Mouse (Mus musculus) CH12.LX (cell line): Measurements from ENCODE around the gene Zcchc24. TPM values are rescaled to one million over a fixed set of nuclear protein-coding genes. Genes with fewer than 3 reads are reported as not detected.

ENCODE experiments used
- DNase-seq: peaks from one replicate; pipeline ENCODE4 v3.0.0-alpha.2; 2013; ENCODE audit errors: extremely low read depth
- H3K27ac ChIP-seq: 2 replicates; pipeline ENCODE4 v1.5.1; 2012; ENCODE audit warnings: low read depth, mild to moderate bottlenecking, control low read depth, moderate library complexity; ENCODE audit not compliant: insufficient read depth
- H3K27me3 ChIP-seq: replicated peaks from 2 replicates; pipeline ENCODE3; 2012; ENCODE audit warnings: inconsistent platforms
- H3K36me3 ChIP-seq, 2 experiments: replicated peaks in 1 of 2; 2 replicates each; pipeline versions ENCODE3 to v1.6.1; 2012; ENCODE audit warnings: inconsistent platforms in 1 of 2, low read length in 1 of 2, mild to moderate bottlenecking in 1 of 2, mixed read lengths in 1 of 2, moderate library complexity in 1 of 2; ENCODE audit not compliant: control insufficient read depth in 1 of 2, insufficient read depth in 1 of 2
- H3K4me1 ChIP-seq, 2 experiments: 2 replicates each; pipeline ENCODE4 v1.6.1; 2012; ENCODE audit warnings: inconsistent platforms in 1 of 2, moderate library complexity in 1 of 2; ENCODE audit not compliant: insufficient read depth in 2 of 2, control insufficient read depth in 1 of 2
- H3K4me2 ChIP-seq: 2 replicates; pipeline ENCODE4 v1.6.1; 2012; ENCODE audit warnings: low read depth, mild to moderate bottlenecking, control low read depth; ENCODE audit not compliant: poor library complexity, insufficient read depth, severe bottlenecking
- H3K4me3 ChIP-seq, 3 experiments: fragments of 150-350 bp in 1 of 3; sonication (generic) in 1 of 3; replicated peaks in 1 of 3; 2 replicates each; pipeline versions ENCODE3 to v1.5.1; 2011 to 2012; ENCODE audit warnings: low read depth in 2 of 3, low read length in 2 of 3, mild to moderate bottlenecking in 2 of 3, moderate library complexity in 2 of 3, control low read depth in 1 of 3, improper control_type of control experiment in 1 of 3, inconsistent platforms in 1 of 3, mixed read lengths in 1 of 3; ENCODE audit not compliant: poor library complexity in 1 of 3
- H3K79me2 ChIP-seq: replicated peaks from 2 replicates; pipeline ENCODE4 v1.6.1; 2012; ENCODE audit warnings: mild to moderate bottlenecking, moderate library complexity; ENCODE audit not compliant: control insufficient read depth, poor library complexity, insufficient read depth, severe bottlenecking; ENCODE audit errors: extremely low read depth
- H3K9ac ChIP-seq: 2 replicates; pipeline ENCODE4 v1.6.1; 2012; ENCODE audit warnings: low read depth, mild to moderate bottlenecking, control low read depth, moderate library complexity; ENCODE audit not compliant: insufficient read depth
- H3K9me3 ChIP-seq: replicated peaks from 2 replicates; pipeline ENCODE3; 2012; ENCODE audit warnings: low read length, inconsistent platforms, mixed read lengths
- BHLHE40 ChIP-seq: IDR thresholded peaks from 2 replicates; pipeline ENCODE4 v1.6.1; 2011; ENCODE audit warnings: mild to moderate bottlenecking, low read depth, low read length, improper control_type of control experiment
- CTCF ChIP-seq, 2 experiments: IDR thresholded peaks in 1 of 2; conservative IDR thresholded peaks in 1 of 2; 2 replicates each; pipeline ENCODE4 v1.5.1; 2011 to 2012; ENCODE audit warnings: low read depth in 2 of 2, low read length in 2 of 2, improper control_type of control experiment in 1 of 2, inconsistent platforms in 1 of 2, mild to moderate bottlenecking in 1 of 2, moderate library complexity in 1 of 2
- E2F4 ChIP-seq: IDR thresholded peaks from 2 replicates; pipeline ENCODE4 v1.6.1; 2011; ENCODE audit warnings: low read depth, low read length, improper control_type of control experiment; ENCODE audit not compliant: insufficient replicate concordance
- EP300 ChIP-seq: IDR thresholded peaks from 2 replicates; pipeline ENCODE4 v1.6.1; 2011; ENCODE audit warnings: low read length, improper control_type of control experiment
- HCFC1 ChIP-seq: IDR thresholded peaks from 2 replicates; pipeline ENCODE4 v1.6.1; 2012; ENCODE audit warnings: low read depth, mild to moderate bottlenecking, inconsistent platforms, low read length, improper control_type of control experiment
- IRF4 ChIP-seq: IDR thresholded peaks from 2 replicates; pipeline ENCODE4 v1.6.1; 2014; ENCODE audit warnings: low read depth, mild to moderate bottlenecking, inconsistent platforms, low read length, improper control_type of control experiment
- KAT2A ChIP-seq: IDR thresholded peaks from 2 replicates; pipeline ENCODE4 v1.6.1; 2012; ENCODE audit warnings: low read length, improper control_type of control experiment, inconsistent platforms; ENCODE audit not compliant: insufficient replicate concordance
- MAFK ChIP-seq: IDR thresholded peaks from 2 replicates; pipeline ENCODE4 v1.6.1; 2011; ENCODE audit warnings: low read length, improper control_type of control experiment; ENCODE audit not compliant: insufficient replicate concordance
- MXI1 ChIP-seq: IDR thresholded peaks from 2 replicates; pipeline ENCODE4 v1.6.1; 2011; ENCODE audit warnings: mild to moderate bottlenecking, low read depth, low read length, improper control_type of control experiment
- NELFE ChIP-seq: IDR thresholded peaks from 2 replicates; pipeline ENCODE4 v1.6.1; 2011; ENCODE audit warnings: low read depth, low read length, improper control_type of control experiment
- NRF1 ChIP-seq: IDR thresholded peaks from 2 replicates; pipeline ENCODE4 v1.6.1; 2014; ENCODE audit warnings: low read depth, mild to moderate bottlenecking, inconsistent platforms, low read length, improper control_type of control experiment, moderate library complexity
- POLR2AphosphoS2 ChIP-seq: IDR thresholded peaks from 2 replicates; pipeline ENCODE4 v1.6.1; 2011; ENCODE audit warnings: low read depth, low read length, improper control_type of control experiment
- RAD21 ChIP-seq: IDR thresholded peaks from 2 replicates; pipeline ENCODE4 v1.6.1; 2011; ENCODE audit warnings: low read depth, mild to moderate bottlenecking, low read length, improper control_type of control experiment, moderate library complexity
- SIN3A ChIP-seq: IDR thresholded peaks from 2 replicates; pipeline ENCODE4 v1.6.1; 2012; ENCODE audit warnings: low read length, improper control_type of control experiment, inconsistent platforms
- SMC3 ChIP-seq: IDR thresholded peaks from 2 replicates; pipeline ENCODE4 v1.6.1; 2011; ENCODE audit warnings: low read depth, low read length, improper control_type of control experiment
- TBP ChIP-seq: conservative IDR thresholded peaks from 2 replicates; pipeline ENCODE4 v1.6.1; 2011; ENCODE audit warnings: low read depth, low read length, improper control_type of control experiment
- TCF12 ChIP-seq: IDR thresholded peaks from 2 replicates; pipeline ENCODE4 v1.6.1; 2014; ENCODE audit warnings: low read depth, mild to moderate bottlenecking, inconsistent platforms, low read length, improper control_type of control experiment
- UBTF ChIP-seq: IDR thresholded peaks from 2 replicates; pipeline ENCODE4 v1.6.1; 2012; ENCODE audit warnings: low read depth, mild to moderate bottlenecking, inconsistent platforms, low read length, improper control_type of control experiment, moderate library complexity
- USF1 ChIP-seq: IDR thresholded peaks from 2 replicates; pipeline ENCODE4 v1.6.1; 2014; ENCODE audit warnings: low read depth, mild to moderate bottlenecking, inconsistent platforms, low read length, improper control_type of control experiment
- USF2 ChIP-seq: conservative IDR thresholded peaks from 2 replicates; pipeline ENCODE4 v1.6.1; 2011; ENCODE audit warnings: low read depth, low read length, improper control_type of control experiment
- ZC3H11A ChIP-seq: IDR thresholded peaks from 2 replicates; pipeline ENCODE4 v1.6.1; 2012; ENCODE audit warnings: low read depth, mild to moderate bottlenecking, inconsistent platforms, low read length, improper control_type of control experiment
- ZKSCAN1 ChIP-seq: IDR thresholded peaks from 2 replicates; pipeline ENCODE4 v1.6.1; 2012; ENCODE audit warnings: low read depth, inconsistent platforms, low read length, improper control_type of control experiment, borderline replicate concordance
- ZMIZ1 ChIP-seq: IDR thresholded peaks from 2 replicates; pipeline ENCODE4 v1.6.1; 2012; ENCODE audit warnings: low read depth, mild to moderate bottlenecking, inconsistent platforms, low read length, improper control_type of control experiment
- dilution Hi-C: fragments of 300-500 bp; cut with MboI; formaldehyde crosslinking; loops from 2 replicates; pipeline ENCODE4 v1.14.3; 2020; ENCODE audit warnings: low sequenced_read_pairs; ENCODE audit not compliant: extremely low pct_unique_long_range_greater_than_20kb, extremely low pct_ligation_motif_present
- in situ Hi-C: fragments of 300-500 bp; cut with MboI; formaldehyde crosslinking; loops from 3 replicates; pipeline ENCODE4 v1.14.3; 2019; ENCODE audit warnings: low sequenced_read_pairs, low pct_ligation_motif_present, low pct_unique_long_range_greater_than_20kb, mixed read lengths
- polyA plus RNA-seq: library from polyadenylated mRNA; unstranded; fragments of >175 nt; gene quantifications from 2 replicates; pipeline ENCODE4 v1.2.1, GENCODE M21; 2012; ENCODE audit warnings: low read depth; ENCODE audit not compliant: insufficient read length
- total RNA-seq, 2 experiments: library from RNA; depleted of rRNA; stranded (reverse); fragments of 300-350 nt in 1 of 2; fragments of >200 nt in 1 of 2; gene quantifications; 2 replicates each; pipeline ENCODE4 v1.2.3; 2012 to 2014

Zcchc24 gene
- total and polyA plus RNA-seq, 3 experiments: 0.05 to 0.44 (median 0.08) TPM

DNA sequence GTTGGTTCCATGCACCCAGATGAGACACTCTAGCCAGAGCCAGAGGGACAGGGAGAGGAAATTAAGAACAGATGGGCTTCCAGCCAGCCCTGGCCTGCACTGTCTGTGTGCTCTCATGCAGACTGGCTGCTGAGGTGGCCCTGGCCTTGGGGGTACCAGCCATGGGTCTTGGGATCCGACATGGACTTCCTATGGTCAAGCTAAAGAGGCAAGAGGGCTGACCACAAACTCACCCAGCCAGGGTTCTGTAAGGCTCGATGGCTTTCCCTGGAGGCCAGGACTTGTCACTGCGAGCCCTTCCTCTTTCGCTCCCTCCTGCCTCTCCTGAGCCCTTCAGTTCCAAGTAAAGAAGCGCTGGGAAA is 41.7 kb downstream of the Zcchc24 start:
- Histone ChIP-seq H3K27me3 (no peaks in the 10 kb centered on the region), H3K27ac (no peak overlapping the region), H3K4me3 (no peak overlapping the region), H3K9me3 (no peaks in the 10 kb centered on the region), H3K4me2 (no peak overlapping the region), H3K36me3 (no peaks in the 10 kb centered on the region), H3K9ac (no peak overlapping the region), H3K4me1 (peaks cover 0 to 17% of the 10 kb centered on the region in 2 experiments; a peak in 2 of 4 replicates), H3K79me2 (no peaks in the 10 kb centered on the region)
- in situ Hi-C loops: no loop called here
- TF ChIP-seq BHLHE40: no peak
- no peak for TF ChIP-seq IRF4
- dilution Hi-C loops: no loop called here
- no peak for DNase-seq

GRCm38 (mm10) chr14:25726226-25727148 is 42.4 kb downstream of the Zcchc24 start:
- peak; percentile 55 for DNase-seq
- Histone ChIP-seq H3K9ac (no peak overlapping the region), H3K9me3 (no peaks in the 10 kb centered on the region), H3K36me3 (no peaks in the 10 kb centered on the region), H3K4me3 (no peak overlapping the region), H3K79me2 (no peaks in the 10 kb centered on the region), H3K27me3 (no peaks in the 10 kb centered on the region), H3K4me1 (peaks cover 0 to 20% of the 10 kb centered on the region in 2 experiments; a peak in 2 of 4 replicates), H3K27ac (no peak overlapping the region), H3K4me2 (no peak overlapping the region)
- TF ChIP-seq CTCF (conservative IDR thresholded peaks at IDR 0.05 in 1 of 2, IDR thresholded peaks at IDR 0.05 in 1 of 2; ENCODE audit: low read depth in 2 of 2, low read length in 2 of 2) (peak; percentile 87 to 95), RAD21 (peak; percentile 54), USF1 (no peak), ZKSCAN1 (no peak), SMC3 (peak; percentile 93)
- in situ Hi-C loops (no loop called here), dilution Hi-C loops (no loop called here)

DNA sequence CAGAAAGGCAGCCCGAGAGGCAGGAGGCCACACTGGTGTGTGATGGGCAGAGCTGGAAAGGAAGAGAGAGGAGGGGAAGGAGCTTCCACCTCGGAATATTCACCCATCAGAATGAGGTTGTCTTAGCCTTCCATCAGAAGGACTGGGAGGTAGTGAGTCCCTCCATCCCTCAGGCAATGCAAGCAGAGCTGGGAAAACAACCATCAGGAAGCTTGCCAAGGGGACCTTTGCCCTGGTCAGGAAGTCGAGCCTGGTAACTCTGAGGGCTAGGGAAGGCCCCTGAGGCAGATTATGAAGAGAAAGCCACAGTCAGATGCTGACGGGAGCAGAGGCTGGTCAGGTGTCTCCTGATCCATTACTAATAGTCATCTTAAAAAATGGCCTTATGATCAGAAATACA is 43.1 kb downstream of the Zcchc24 start:
- no peak for TF ChIP-seq TCF12
- TF ChIP-seq UBTF: no peak
- TF ChIP-seq NELFE: no peak
- no peak for TF ChIP-seq HCFC1
- TF ChIP-seq NRF1: no peak
- no peak for TF ChIP-seq SIN3A
- TF ChIP-seq ZKSCAN1: no peak
- no peak for TF ChIP-seq ZC3H11A
- TF ChIP-seq ZMIZ1: no peak
- no peak for TF ChIP-seq EP300
- no peak for TF ChIP-seq POLR2AphosphoS2
- TF ChIP-seq USF2: no peak
- no peak for TF ChIP-seq RAD21
- no peak for TF ChIP-seq BHLHE40
- TF ChIP-seq TBP: no peak
- TF ChIP-seq IRF4: no peak
- TF ChIP-seq E2F4: no peak
- no peak for TF ChIP-seq KAT2A
- no peak for TF ChIP-seq MXI1
- TF ChIP-seq MAFK: no peak
- no peaks in the 10 kb centered on the region for H3K36me3 ChIP-seq
- in situ Hi-C loops (no loop called here), dilution Hi-C loops (no loop called here)
- H3K9ac ChIP-seq: no peak overlapping the region
- no peaks in the 10 kb centered on the region for H3K9me3 ChIP-seq
- no peak overlapping the region for H3K4me3 ChIP-seq
- no peak overlapping the region for H3K4me2 ChIP-seq
- H3K27me3 ChIP-seq: no peaks in the 10 kb centered on the region
- H3K27ac ChIP-seq: no peak overlapping the region
- H3K4me1 ChIP-seq: peaks cover 0 to 27% of the 10 kb centered on the region in 2 experiments; a peak in 2 of 4 replicates
- no peak for DNase-seq
- no peaks in the 10 kb centered on the region for H3K79me2 ChIP-seq
